Mouse (Mus musculus) spleen, adult 2 months (tissue): ENCODE measurements around the gene Olig2. TPM values are rescaled to one million over a fixed set of nuclear protein-coding genes. Genes with fewer than 3 reads are reported as not detected.

ENCODE experiments used
- DNase-seq, 2 experiments: peaks; one replicate each; pipeline versions ENCODE4 v3.0.0 to v3.0.0-alpha.2; 2012 to 2021; ENCODE audit warnings: low spot score in 2 of 2, low read depth in 1 of 2
- H3K27ac ChIP-seq: fragments of 200-500 bp; 2 replicates; pipeline ENCODE4 v1.5.1; 2012; ENCODE audit warnings: low read length, inconsistent platforms; ENCODE audit not compliant: insufficient read depth
- H3K27me3 ChIP-seq: fragments of 200-500 bp; 2 replicates; pipeline ENCODE4 v1.6.1; 2012; ENCODE audit warnings: mild to moderate bottlenecking, moderate library complexity, low read length, inconsistent platforms; ENCODE audit not compliant: control insufficient read depth, insufficient read depth
- H3K36me3 ChIP-seq: fragments of 200-500 bp; 2 replicates; pipeline ENCODE4 v1.6.1; 2012; ENCODE audit warnings: mild to moderate bottlenecking, low read length, inconsistent platforms; ENCODE audit not compliant: control insufficient read depth, insufficient read depth
- H3K4me1 ChIP-seq: fragments of 200-500 bp; 2 replicates; pipeline ENCODE4 v1.6.1; 2011; ENCODE audit warnings: inconsistent platforms; ENCODE audit not compliant: control insufficient read depth, insufficient read depth, insufficient read length
- H3K4me3 ChIP-seq: fragments of 200-500 bp; 2 replicates; pipeline ENCODE4 v1.5.1; 2011; ENCODE audit warnings: mild to moderate bottlenecking, inconsistent platforms; ENCODE audit not compliant: insufficient read depth, insufficient read length; ENCODE audit errors: extremely low read depth
- CTCF ChIP-seq: fragments of 200-500 bp; IDR thresholded peaks from 2 replicates; pipeline ENCODE4 v1.5.1; 2011; ENCODE audit warnings: mild to moderate bottlenecking, inconsistent platforms; ENCODE audit not compliant: insufficient read depth, insufficient read length, insufficient replicate concordance; ENCODE audit errors: extremely low read depth
- POLR2A ChIP-seq: fragments of 200-500 bp; IDR thresholded peaks from 2 replicates; pipeline ENCODE4 v1.6.1; 2011; ENCODE audit warnings: low read depth, low read length, inconsistent platforms
- WGBS: fragments of 180-500 bp; shearing (Covaris S2); methylation state at CpG from one replicate; pipeline ENCODE4 v1.1.7; 2018; 5-methylcytosine and 5-hydroxymethylcytosine counted together
- polyA plus RNA-seq: library from polyadenylated mRNA; depleted of rRNA; stranded (reverse); fragments of >200 nt; gene quantifications from 2 replicates; pipeline ENCODE4 v1.2.3, GENCODE M21; 2012; rRNA removed

Olig2 gene
- polyA plus RNA-seq: 0.04 and 0.09 TPM in 2 replicates

DNA sequence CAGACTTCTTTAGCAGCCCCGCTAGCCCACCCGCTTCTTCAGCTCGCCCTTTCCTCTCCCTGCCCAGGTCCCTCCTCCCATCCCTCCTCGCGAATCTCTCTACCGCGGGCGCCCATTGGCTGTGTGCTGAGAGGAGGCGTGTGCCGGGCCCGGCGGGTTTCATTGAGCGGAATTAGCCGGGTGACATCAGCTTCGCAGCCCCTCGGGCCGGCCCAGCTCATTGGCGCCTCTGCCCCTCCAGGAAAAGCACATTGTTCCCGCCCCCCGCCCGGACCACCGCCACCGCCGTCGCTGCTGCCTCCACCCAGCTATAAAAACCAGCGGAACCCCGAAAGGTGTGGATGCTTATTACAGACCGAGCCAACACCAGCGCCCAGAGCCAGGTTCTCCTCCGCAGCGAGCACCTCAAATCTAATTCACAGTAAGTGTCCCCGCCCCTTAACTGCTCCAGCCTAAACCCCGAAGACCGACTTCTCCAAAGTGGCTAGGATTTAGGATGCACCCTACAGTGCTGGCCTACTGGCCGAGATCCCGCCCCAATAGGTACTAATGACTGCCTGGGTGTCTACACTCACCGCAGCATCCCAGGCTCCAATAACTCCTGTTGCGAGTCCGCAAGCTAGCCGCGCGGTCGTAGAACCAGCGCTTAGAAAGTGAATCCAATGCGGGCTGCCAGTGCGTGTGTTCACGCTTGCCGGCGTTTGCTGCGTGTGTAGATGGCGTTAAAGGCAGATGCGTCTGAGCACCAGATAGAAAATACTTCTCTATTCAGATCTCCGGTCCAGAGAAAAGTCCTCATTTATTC lies at the start of gene Olig2:
TSS of gene Olig2 (plus strand) at position 225 of the 805 bp plus-strand sequence.
- Histone ChIP-seq H3K4me3 (no peak within 1 kb of the TSS), H3K36me3 (no peaks in the 10 kb centered on the region), H3K27me3 (peaks cover 49% of the 10 kb centered on the region), H3K4me1 (no peaks in the 10 kb centered on the region; the same call in 1 of the 2 replicates), H3K27ac (no peak within 1 kb of the TSS)
- no peak for DNase-seq
- TF ChIP-seq CTCF (no peak), POLR2A (no peak)
- 4% methylated on average over 53 of the region's 53 CpGs for WGBS

DNA sequence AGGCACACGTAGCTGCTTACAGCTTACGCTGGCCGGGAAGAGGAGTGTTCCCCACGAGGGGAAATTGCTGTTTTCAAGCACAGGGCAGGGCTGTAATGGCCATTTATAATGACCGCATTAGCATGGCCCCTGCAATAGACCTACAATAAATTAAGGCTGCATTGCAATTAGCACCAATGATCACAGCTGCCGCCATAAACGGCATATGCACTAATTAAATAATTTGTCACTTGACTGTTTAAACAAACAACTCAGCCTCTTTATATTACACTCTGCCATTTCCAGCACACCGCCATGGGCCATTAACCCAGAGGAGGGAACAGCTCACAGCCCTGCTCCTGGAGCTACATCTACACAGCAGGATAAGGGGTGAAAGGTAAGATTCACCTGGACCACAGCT lies 49.4 kb upstream of the Olig2 start:
- no peak for DNase-seq
- WGBS: 74% methylated on average over 8 of the region's 8 CpGs
- H3K27me3 ChIP-seq: no peaks in the 10 kb centered on the region
- H3K36me3 ChIP-seq: no peaks in the 10 kb centered on the region
- H3K4me3 ChIP-seq: no peak overlapping the region
- TF ChIP-seq CTCF: no peak
- TF ChIP-seq POLR2A: no peak
- H3K4me1 ChIP-seq: no peaks in the 10 kb centered on the region
- no peak overlapping the region for H3K27ac ChIP-seq

DNA sequence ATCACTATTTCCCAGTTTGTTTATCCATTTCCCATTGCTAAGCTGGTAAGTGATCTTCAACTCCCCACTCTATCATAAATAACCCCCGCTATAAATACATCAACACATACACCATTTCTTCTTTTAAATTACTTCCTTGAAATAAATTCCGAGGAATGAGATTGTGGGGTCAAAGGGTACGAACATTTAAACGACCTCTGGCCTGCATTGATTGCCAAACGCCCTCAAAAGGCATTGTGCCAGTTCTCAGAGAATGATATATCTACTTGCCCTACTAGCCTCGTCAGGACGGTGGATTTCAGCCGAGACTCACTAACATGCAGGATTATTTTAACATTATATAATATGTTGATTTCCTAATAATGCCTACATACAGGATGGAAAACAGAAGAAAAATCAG lies 38.2 kb upstream of the Olig2 start:
- H3K27ac ChIP-seq: no peak overlapping the region
- H3K27me3 ChIP-seq: no peaks in the 10 kb centered on the region
- 84% methylated on average over 8 of the region's 8 CpGs for WGBS
- no peaks in the 10 kb centered on the region for H3K36me3 ChIP-seq
- no peak for TF ChIP-seq POLR2A
- TF ChIP-seq CTCF: no peak
- no peak for DNase-seq
- no peaks in the 10 kb centered on the region for H3K4me1 ChIP-seq
- no peak overlapping the region for H3K4me3 ChIP-seq

DNA sequence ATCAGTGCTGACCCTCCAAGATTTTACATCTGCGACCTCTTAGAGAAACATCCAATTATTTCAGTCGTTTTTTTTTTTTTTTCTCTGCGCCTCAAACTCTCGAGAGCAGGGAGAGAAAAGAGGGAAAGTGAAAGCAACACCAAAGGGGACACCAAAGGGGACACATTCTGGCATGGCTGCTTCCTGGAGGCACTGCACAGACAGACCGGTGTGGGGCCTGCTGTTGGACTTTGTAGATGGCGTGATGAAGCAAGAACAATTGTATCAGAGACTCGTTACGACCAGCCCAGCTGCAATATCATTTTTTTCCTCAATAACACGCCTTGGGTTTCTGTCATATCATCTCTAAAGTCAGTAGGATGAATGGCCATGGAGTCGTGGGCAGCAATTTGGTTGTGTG lies 37.6 kb upstream of the Olig2 start:
- TF ChIP-seq CTCF (no peak), POLR2A (no peak)
- Histone ChIP-seq H3K27me3 (no peaks in the 10 kb centered on the region), H3K4me3 (no peak overlapping the region), H3K36me3 (no peaks in the 10 kb centered on the region), H3K4me1 (no peaks in the 10 kb centered on the region), H3K27ac (no peak overlapping the region)
- DNase-seq: no peak
- 72% methylated on average over 10 of the region's 10 CpGs for WGBS

DNA sequence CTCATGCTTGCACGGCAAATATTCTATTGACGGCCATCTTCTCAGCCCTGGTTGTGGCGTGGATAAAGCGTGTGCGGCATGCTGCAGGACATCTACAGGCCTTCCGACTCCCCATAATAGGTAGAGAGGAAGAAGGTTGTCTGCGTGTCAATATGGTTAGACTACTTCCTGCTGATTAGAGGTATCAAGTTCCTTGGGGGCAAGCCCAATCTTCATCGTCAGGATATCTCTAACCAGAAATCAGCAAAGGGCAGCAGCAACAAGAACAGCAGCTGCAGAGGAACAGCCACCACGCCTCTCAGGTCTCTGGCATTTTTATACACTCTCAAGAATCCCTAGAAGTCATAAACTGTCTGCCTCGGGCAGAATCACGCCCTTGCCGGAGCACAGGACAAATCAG lies 37.0 kb upstream of the Olig2 start:
- 87% methylated on average over 12 of the region's 12 CpGs for WGBS
- TF ChIP-seq CTCF (no peak), POLR2A (no peak)
- no peaks in the 10 kb centered on the region for H3K27me3 ChIP-seq
- H3K36me3 ChIP-seq: no peaks in the 10 kb centered on the region
- H3K4me1 ChIP-seq: no peaks in the 10 kb centered on the region
- DNase-seq: no peak
- H3K4me3 ChIP-seq: no peak overlapping the region
- no peak overlapping the region for H3K27ac ChIP-seq

DNA sequence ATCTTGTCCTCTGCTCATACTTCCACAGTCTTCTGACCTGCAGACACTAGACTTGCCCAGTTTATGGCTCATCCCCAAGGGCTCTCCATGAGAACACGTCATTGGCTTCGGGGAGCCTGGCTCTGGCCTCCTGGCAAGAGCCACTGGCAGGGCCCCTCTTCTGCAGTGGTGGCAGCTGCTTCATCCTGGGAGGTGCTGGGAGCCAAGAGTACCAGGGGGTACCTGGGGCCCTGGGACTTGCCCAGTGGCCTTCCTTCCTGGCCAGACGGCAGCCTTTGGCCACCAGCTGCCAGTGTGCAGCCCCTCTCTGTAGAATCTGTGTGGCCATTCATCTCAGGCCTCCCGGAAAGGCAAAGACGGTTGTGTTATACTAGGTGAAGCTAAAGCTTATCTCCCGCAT lies 34.0 kb upstream of the Olig2 start:
- Histone ChIP-seq H3K27me3 (no peaks in the 10 kb centered on the region), H3K27ac (no peak overlapping the region), H3K4me1 (no peaks in the 10 kb centered on the region), H3K4me3 (no peak overlapping the region), H3K36me3 (no peaks in the 10 kb centered on the region)
- 95% methylated on average over 6 of the region's 6 CpGs for WGBS
- TF ChIP-seq POLR2A (no peak), CTCF (no peak)
- DNase-seq: no peak

DNA sequence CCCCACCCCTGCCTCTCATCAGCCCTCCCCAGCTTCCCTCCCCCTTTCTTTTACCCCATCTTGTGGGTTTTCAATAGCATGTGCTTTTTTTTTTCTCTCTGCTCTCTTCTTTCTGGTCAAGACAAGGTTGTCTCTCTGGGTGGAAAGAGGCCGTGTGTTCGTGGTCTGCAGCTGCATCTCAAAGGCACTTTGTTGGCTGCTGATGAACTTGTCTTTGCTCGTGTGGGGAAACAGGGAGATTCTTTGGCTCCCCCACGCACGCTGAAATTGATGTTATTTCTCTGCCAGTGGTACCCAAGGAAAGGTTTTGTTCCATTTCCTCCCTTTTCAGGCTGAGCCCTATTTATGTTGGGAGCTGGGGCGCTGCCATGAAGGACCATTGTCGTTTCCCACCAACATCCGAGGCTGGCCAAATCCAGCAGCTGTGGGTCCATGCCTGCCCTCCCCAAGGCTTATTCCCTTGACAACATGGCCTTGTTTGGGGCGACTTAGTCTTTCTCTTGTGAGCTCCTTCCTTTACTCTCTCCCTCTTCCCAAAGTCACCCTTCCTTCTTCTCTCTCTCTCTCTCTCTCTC lies 33.5 kb upstream of the Olig2 start:
- 76% methylated on average over 9 of the region's 9 CpGs for WGBS
- DNase-seq: no peak
- no peak overlapping the region for H3K4me3 ChIP-seq
- H3K27ac ChIP-seq: no peak overlapping the region
- H3K4me1 ChIP-seq: no peaks in the 10 kb centered on the region
- H3K36me3 ChIP-seq: no peaks in the 10 kb centered on the region
- no peaks in the 10 kb centered on the region for H3K27me3 ChIP-seq
- TF ChIP-seq CTCF (no peak), POLR2A (no peak)
